Mouse (Mus musculus): Measurements from ENCODE around the gene Il9r. TPM values are rescaled to one million over a fixed set of nuclear protein-coding genes. Genes with fewer than 3 reads are reported as not detected.

Il9r gene
- polyA plus RNA-seq, 1 experiment from 2014 or later, result 1.4 TPM

DNA sequence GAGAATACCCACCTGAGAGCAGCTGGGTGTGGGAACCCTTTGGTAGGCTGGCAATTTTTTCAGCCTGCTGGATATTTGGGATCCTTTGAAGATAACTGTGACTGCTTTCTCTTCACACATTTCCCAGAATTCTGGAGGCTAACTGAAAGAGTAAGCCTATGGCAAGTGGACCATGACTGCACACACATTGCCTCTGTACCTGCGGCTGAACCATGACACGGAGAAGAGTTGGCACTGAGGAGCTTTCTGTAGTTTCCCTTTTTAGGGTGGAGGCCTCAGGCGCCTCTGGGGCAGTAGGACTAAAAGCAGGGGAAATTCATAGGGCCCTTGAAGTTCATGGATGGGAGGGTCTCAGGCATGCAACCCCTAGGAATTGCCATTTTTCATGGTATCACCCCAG lies 40.9 kb downstream of the Il9r start:
- no peak for ATAC-seq (replicated peaks; ENCODE audit: extremely low read depth, insufficient read depth, low FRiP score)
- Histone ChIP-seq H3K4me3 (ENCODE audit: low read length) (no peak overlapping the region), H3K9me3 (replicated peaks; ENCODE audit: control insufficient read depth, low read length) (no peaks in the 10 kb centered on the region), H3K27ac (ENCODE audit: low read length) (no peak overlapping the region), H3K9ac (ENCODE audit: low read length) (no peak overlapping the region), H3K4me2 (ENCODE audit: low read depth, low read length) (no peak overlapping the region), H3K27me3 (ENCODE audit: control insufficient read depth, insufficient read depth, low read length) (peaks cover 15% of the 10 kb centered on the region), H3K36me3 (ENCODE audit: control insufficient read depth, insufficient read depth) (no peaks in the 10 kb centered on the region), H3K4me1 (ENCODE audit: control insufficient read depth, insufficient read depth, low read length) (peaks cover 8% of the 10 kb centered on the region)
- WGBS, result 84% methylated on average over 3 of the region's 3 CpGs

DNA sequence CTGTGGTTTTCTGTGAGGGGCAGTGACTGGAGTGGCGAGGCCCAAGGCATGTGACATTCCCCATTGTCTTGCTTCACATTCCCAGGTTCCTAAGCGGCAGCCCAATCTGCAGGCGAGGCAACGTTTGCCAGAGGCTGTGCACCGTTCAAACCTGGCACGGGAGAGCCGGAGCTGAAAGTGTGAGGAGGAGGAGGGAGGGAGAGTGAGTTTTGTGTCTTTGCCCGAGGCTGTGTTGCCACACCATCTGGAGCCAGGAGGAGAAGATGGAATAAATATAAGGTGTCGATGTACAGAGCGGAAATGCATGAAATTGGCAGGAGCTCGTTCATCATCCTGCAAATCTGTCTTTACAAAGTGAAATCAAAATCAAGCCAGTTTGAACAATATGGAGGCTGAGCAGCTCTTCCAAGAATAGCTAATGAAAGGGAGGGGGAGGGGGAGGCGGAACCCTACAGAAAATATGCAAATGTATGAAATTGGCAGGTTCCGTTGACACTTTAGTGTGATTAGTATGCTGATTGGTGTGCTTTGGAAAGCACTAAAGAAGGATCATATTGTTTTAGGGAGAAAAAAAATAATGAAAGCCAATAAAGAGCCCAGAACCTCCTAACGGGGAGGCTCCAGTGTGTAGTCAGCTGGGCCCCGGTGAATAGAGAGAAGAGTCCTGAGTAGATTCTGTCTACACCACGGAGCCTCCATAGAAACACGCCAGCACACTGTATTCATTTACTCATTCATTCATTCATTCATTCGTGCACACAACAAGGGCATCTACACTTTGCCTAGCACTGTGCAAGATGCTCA lies 42.1 kb downstream of the Il9r start:
- peaks cover 15% of the 10 kb centered on the region for H3K27me3 ChIP-seq (ENCODE audit: control insufficient read depth, insufficient read depth, low read length)
- H3K9ac ChIP-seq (ENCODE audit: low read length), result no peak overlapping the region
- no peak for ATAC-seq (replicated peaks; ENCODE audit: extremely low read depth, insufficient read depth, low FRiP score)
- WGBS, result 66% methylated on average over 18 of the region's 18 CpGs
- no peaks in the 10 kb centered on the region for H3K36me3 ChIP-seq (ENCODE audit: control insufficient read depth, insufficient read depth)
- H3K27ac ChIP-seq (ENCODE audit: low read length), result no peak overlapping the region
- peaks cover 8% of the 10 kb centered on the region for H3K4me1 ChIP-seq (ENCODE audit: control insufficient read depth, insufficient read depth, low read length)
- no peaks in the 10 kb centered on the region for H3K9me3 ChIP-seq (replicated peaks; ENCODE audit: control insufficient read depth, low read length)
- H3K4me2 ChIP-seq (ENCODE audit: low read depth, low read length), result no peak overlapping the region
- no peak overlapping the region for H3K4me3 ChIP-seq (ENCODE audit: low read length)

DNA sequence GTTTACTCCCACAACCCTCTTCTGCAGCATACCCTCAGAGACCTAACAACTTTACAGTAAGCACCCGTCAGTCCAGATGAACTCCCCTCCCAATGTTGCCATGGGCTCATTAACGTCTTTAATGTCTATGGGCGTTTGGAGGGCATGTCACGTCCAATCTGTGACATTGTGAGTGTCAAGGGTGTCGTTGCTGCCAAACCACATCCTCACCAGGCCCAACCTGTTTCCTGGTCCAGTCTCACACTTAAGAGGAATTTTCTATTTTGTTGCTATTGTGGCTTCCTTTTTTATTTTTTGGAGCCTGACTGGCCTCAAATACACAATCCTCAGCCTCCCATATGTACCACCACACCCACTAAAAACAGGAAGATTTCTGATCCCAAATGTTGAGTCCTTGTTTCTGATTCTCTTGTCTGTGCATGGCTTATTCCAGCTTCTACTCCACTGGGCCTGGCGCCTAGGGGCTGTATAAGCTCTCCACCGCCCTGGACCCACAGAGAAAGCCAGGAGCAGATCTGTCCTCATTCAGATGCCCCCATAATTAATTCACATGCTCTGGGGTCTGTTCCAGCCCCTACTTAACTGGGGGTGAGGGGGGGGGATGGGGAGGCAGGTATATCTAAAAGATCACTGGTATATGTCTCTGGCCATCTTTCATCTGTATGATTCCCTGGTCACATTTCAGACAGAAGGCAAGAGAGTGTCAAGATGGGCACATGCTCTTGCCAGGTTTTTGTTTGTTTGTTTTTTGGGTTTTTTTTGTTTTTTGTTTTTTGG lies 43.0 kb downstream of the Il9r start:
- Histone ChIP-seq H3K9ac (ENCODE audit: low read length) (no peak overlapping the region), H3K4me1 (ENCODE audit: control insufficient read depth, insufficient read depth, low read length) (peaks cover 5% of the 10 kb centered on the region; the same call in 1 of the 2 replicates)
- WGBS, result 73% methylated on average over 7 of the region's 7 CpGs

DNA sequence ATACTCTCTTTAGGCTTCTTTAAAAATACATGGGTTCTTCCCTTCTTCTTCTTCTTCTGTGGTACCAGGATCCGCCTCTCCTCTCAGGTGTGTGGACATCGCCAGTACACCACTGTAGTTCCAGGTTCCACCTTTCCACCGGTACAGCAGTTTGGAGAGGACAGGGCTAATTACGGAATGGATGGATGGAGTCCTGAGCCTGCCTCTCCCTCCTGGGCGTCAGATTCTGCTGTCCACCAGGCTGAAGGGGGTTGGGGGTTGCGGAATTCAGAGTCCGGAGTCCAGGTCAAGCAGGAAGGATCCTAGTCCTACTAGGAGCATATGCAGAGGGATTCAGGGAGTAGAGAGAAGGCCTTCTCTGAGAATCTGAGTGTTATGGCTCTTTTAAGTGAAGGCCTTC lies 46.9 kb downstream of the Il9r start:
- H3K36me3 ChIP-seq (ENCODE audit: control insufficient read depth, insufficient read depth), result no peaks in the 10 kb centered on the region
- no peak for ATAC-seq (replicated peaks; ENCODE audit: extremely low read depth, insufficient read depth, low FRiP score)
- H3K27me3 ChIP-seq (ENCODE audit: control insufficient read depth, insufficient read depth, low read length), result no peaks in the 10 kb centered on the region
- no peak overlapping the region for H3K9ac ChIP-seq (ENCODE audit: low read length)
- H3K9me3 ChIP-seq (replicated peaks; ENCODE audit: control insufficient read depth, low read length), result no peaks in the 10 kb centered on the region
- H3K4me3 ChIP-seq (ENCODE audit: low read length), result no peak overlapping the region
- no peak overlapping the region for H3K27ac ChIP-seq (ENCODE audit: low read length)
- H3K4me1 ChIP-seq (ENCODE audit: control insufficient read depth, insufficient read depth, low read length), result no peaks in the 10 kb centered on the region
- WGBS, result 91% methylated on average over 7 of the region's 7 CpGs
- no peak overlapping the region for H3K4me2 ChIP-seq (ENCODE audit: low read depth, low read length)

More for the DNA sequence above, 43.0 kb downstream of the Il9r start:
- Histone ChIP-seq H3K36me3 (ENCODE audit: control insufficient read depth, insufficient read depth) (no peaks in the 10 kb centered on the region), H3K27me3 (ENCODE audit: control insufficient read depth, insufficient read depth, low read length) (peaks cover 15% of the 10 kb centered on the region), H3K27ac (ENCODE audit: low read length) (no peak overlapping the region), H3K4me3 (ENCODE audit: low read length) (no peak overlapping the region), H3K4me2 (ENCODE audit: low read depth, low read length) (no peak overlapping the region), H3K9me3 (replicated peaks; ENCODE audit: control insufficient read depth, low read length) (no peaks in the 10 kb centered on the region)
- no peak for ATAC-seq (replicated peaks; ENCODE audit: extremely low read depth, insufficient read depth, low FRiP score)

DNA sequence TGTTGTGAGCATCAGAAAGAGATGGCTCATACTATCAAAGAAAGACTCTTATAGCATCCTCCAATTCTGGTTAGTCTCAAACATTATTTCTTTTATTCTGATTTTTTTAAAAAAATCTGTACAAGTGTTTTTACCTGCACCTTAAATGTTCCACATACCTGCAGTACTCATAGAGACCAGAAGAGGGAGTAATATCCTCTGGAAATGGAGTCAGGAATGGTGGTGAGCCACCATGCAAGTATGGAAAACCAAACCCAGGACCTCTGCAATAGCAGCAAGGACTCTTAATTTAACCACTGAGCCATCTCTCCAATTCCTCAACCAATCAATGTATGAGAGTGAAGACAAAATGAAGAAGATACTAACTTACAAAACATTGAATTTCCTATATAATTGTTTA lies 47.3 kb downstream of the Il9r start:
- H3K4me1 ChIP-seq (ENCODE audit: control insufficient read depth, insufficient read depth, low read length), result no peaks in the 10 kb centered on the region
- no peak overlapping the region for H3K9ac ChIP-seq (ENCODE audit: low read length)
- no peak overlapping the region for H3K27ac ChIP-seq (ENCODE audit: low read length)
- no peaks in the 10 kb centered on the region for H3K27me3 ChIP-seq (ENCODE audit: control insufficient read depth, insufficient read depth, low read length)
- no peaks in the 10 kb centered on the region for H3K36me3 ChIP-seq (ENCODE audit: control insufficient read depth, insufficient read depth)
- no peak overlapping the region for H3K4me3 ChIP-seq (ENCODE audit: low read length)
- H3K9me3 ChIP-seq (replicated peaks; ENCODE audit: control insufficient read depth, low read length), result no peaks in the 10 kb centered on the region
- no peak for ATAC-seq (replicated peaks; ENCODE audit: extremely low read depth, insufficient read depth, low FRiP score)
- H3K4me2 ChIP-seq (ENCODE audit: low read depth, low read length), result no peak overlapping the region

DNA sequence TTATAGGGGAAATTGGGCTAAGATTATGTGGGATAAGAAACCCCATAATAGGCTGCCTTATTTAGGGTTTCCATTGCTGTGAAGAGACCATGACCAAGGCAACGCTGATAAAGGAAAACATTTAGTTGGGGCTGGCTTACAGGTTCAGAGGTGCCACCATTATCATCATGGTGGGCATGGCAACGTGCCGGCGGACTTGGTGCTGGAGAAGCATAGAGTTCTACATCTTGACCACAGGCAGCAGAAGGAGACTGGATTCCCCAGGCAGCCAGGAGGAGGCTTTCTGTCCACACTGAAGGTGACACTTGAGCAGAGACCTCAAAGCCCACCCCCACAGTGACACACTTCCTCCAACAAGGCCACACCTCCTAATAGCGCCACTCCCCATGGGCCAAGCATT lies 48.8 kb downstream of the Il9r start:
- 90% methylated on average over 5 of the region's 5 CpGs for WGBS
- no peaks in the 10 kb centered on the region for H3K27me3 ChIP-seq (ENCODE audit: control insufficient read depth, insufficient read depth, low read length)

DNA sequence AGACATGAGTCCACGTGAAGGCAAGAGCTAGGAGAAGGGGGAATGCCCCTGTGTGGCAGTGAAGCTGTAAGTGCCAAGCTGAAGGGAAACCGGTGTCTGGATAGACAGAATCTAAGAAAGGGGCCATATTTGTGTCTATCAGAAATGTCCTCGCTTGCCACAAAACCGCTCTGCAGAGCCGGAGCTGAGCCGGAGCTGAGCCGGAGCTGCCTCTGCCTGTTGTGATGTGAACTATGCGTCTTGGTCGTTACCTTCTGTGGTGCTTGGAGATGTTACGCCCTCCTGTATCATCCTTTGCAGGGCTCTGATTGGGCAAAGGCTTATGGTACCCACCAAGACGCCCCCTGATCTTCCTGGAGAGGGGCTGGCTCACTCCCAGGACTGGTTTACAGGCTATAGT lies 50.5 kb downstream of the Il9r start:
- Histone ChIP-seq H3K27me3 (ENCODE audit: control insufficient read depth, insufficient read depth, low read length) (no peaks in the 10 kb centered on the region), H3K4me1 (ENCODE audit: control insufficient read depth, insufficient read depth, low read length) (no peaks in the 10 kb centered on the region), H3K36me3 (ENCODE audit: control insufficient read depth, insufficient read depth) (no peaks in the 10 kb centered on the region), H3K9me3 (replicated peaks; ENCODE audit: control insufficient read depth, low read length) (no peaks in the 10 kb centered on the region), H3K9ac (ENCODE audit: low read length) (no peak overlapping the region), H3K4me2 (ENCODE audit: low read depth, low read length) (no peak overlapping the region), H3K27ac (ENCODE audit: low read length) (no peak overlapping the region), H3K4me3 (ENCODE audit: low read length) (no peak overlapping the region)
- no peak for ATAC-seq (replicated peaks; ENCODE audit: extremely low read depth, insufficient read depth, low FRiP score)
- WGBS, result 74% methylated on average over 11 of the region's 11 CpGs

More for the DNA sequence above, 48.8 kb downstream of the Il9r start:
- no peaks in the 10 kb centered on the region for H3K4me1 ChIP-seq (ENCODE audit: control insufficient read depth, insufficient read depth, low read length)
- H3K4me3 ChIP-seq (ENCODE audit: low read length), result no peak overlapping the region
- no peak overlapping the region for H3K4me2 ChIP-seq (ENCODE audit: low read depth, low read length)
- no peak overlapping the region for H3K27ac ChIP-seq (ENCODE audit: low read length)
- no peak overlapping the region for H3K9ac ChIP-seq (ENCODE audit: low read length)
- no peaks in the 10 kb centered on the region for H3K36me3 ChIP-seq (ENCODE audit: control insufficient read depth, insufficient read depth)
- ATAC-seq (replicated peaks; ENCODE audit: extremely low read depth, insufficient read depth, low FRiP score), result no peak
- no peaks in the 10 kb centered on the region for H3K9me3 ChIP-seq (replicated peaks; ENCODE audit: control insufficient read depth, low read length)

DNA sequence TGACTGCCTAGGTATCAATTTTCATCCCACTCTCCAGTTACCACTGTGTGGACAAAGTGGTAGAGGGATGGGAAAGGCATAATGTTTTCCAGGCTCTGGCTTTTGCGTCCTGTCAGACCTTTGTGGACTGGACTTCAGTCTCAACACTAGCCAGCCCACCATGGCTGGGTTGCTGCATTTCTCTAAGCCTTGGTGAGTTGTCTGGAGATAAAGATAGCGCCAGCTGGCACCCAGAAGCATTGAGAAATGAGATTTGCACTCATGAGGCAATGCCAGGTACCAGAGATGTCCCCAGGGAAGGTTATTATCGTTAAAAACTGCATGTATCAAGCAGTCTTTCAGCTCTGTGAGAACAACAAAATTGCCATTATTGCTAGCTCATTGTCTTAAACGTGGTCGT lies 57.3 kb downstream of the Il9r start:
- H3K4me3 ChIP-seq (ENCODE audit: low read length), result no peak overlapping the region
- H3K4me2 ChIP-seq (ENCODE audit: low read depth, low read length), result no peak overlapping the region
- peaks cover 2% of the 10 kb centered on the region; the same call in 1 of the 2 replicates for H3K27me3 ChIP-seq (ENCODE audit: control insufficient read depth, insufficient read depth, low read length)
- no peak overlapping the region for H3K27ac ChIP-seq (ENCODE audit: low read length)
- H3K9me3 ChIP-seq (replicated peaks; ENCODE audit: control insufficient read depth, low read length), result no peaks in the 10 kb centered on the region
- ATAC-seq (replicated peaks; ENCODE audit: extremely low read depth, insufficient read depth, low FRiP score), result no peak
- H3K9ac ChIP-seq (ENCODE audit: low read length), result no peak overlapping the region
- no peaks in the 10 kb centered on the region for H3K4me1 ChIP-seq (ENCODE audit: control insufficient read depth, insufficient read depth, low read length)
- WGBS, result 65% methylated on average over 5 of the region's 5 CpGs
- H3K36me3 ChIP-seq (ENCODE audit: control insufficient read depth, insufficient read depth), result no peaks in the 10 kb centered on the region

Measured in heart, embryonic 16.5 days (tissue).